Mouse (Mus musculus): ENCODE measurements around the gene Gzmg. TPM values are rescaled to one million over a fixed set of nuclear protein-coding genes. Genes with fewer than 3 reads are reported as not detected.
"Not testable (repeated sequence)": the region's sequence is repeated elsewhere in the genome, so short reads cannot be mapped to it uniquely, and the experiment has no call there.

Gene Gzmg
- polyA plus RNA-seq, 1 experiment: not detected

DNA sequence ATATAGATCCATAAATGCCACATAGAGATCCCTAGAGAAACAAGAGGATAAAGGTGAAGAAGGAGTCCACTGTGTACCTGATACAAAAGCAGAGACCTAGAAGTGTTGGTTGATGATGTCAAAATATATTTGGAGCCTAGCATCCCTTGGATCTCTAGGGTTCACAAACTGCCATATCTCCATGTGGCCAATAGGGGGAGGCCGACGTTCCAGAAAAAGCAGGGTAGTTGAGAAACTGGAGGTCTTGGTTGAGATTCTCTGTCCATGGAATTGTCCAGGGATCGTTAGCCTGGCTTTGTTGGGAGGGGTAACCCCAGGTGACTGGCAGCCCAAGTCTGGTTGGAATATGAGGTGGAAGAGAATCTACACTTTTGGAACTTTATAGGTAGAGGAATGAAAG lies 31.0 kb downstream of the Gzmg start:
- Histone ChIP-seq H3K27ac (ENCODE audit: control insufficient read depth, insufficient read depth, low read length) (no peak overlapping the region), H3K4me1 (replicated peaks; ENCODE audit: control insufficient read depth, insufficient read depth, low read length) (no peaks in the 10 kb centered on the region), H3K27me3 (ENCODE audit: control insufficient read depth, insufficient read depth, low read length) (no peaks in the 10 kb centered on the region), H3K4me3 (ENCODE audit: control insufficient read depth, insufficient read depth, low read length) (no peak overlapping the region), H3K36me3 (ENCODE audit: control insufficient read depth, insufficient read depth, low read length) (no peaks in the 10 kb centered on the region)
- peak; percentile 2 for DNase-seq
- TF ChIP-seq POLR2A (IDR thresholded peaks at IDR 0.05; ENCODE audit: control insufficient read depth, extremely low read depth, insufficient read depth, low read length, poor library complexity) (no peak), CTCF (IDR thresholded peaks at IDR 0.05; ENCODE audit: borderline replicate concordance, control insufficient read depth, extremely low read depth, insufficient read depth, low read length, poor library complexity) (no peak)
- 51% methylated on average over 3 of the region's 3 CpGs for WGBS

DNA sequence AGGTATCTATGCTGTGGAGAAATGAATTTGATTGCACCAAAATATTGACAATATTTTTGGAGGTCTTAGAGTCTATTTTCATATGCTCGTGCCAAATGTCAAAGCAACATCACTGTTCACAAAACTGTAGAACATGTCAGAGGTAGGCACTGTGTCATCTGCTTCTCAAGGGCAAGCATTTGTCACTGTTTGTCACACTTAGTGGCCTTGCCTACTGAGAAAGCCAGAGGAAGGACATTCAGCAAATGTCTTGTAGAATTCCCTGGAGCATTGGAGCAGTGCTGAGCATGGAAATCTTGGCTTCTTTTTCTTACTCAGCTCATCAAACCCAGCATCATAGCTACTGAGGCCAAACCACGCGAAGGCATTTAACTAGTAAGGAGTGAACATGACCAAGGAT lies 35.9 kb downstream of the Gzmg start:
- WGBS: 89% methylated on average over 3 of the region's 3 CpGs
- Histone ChIP-seq H3K27ac (ENCODE audit: control insufficient read depth, insufficient read depth, low read length) (no peak overlapping the region), H3K36me3 (ENCODE audit: control insufficient read depth, insufficient read depth, low read length) (no peaks in the 10 kb centered on the region), H3K4me1 (replicated peaks; ENCODE audit: control insufficient read depth, insufficient read depth, low read length) (no peaks in the 10 kb centered on the region), H3K4me3 (ENCODE audit: control insufficient read depth, insufficient read depth, low read length) (no peak overlapping the region), H3K27me3 (ENCODE audit: control insufficient read depth, insufficient read depth, low read length) (no peaks in the 10 kb centered on the region)
- DNase-seq: no peak
- no peak for TF ChIP-seq CTCF (IDR thresholded peaks at IDR 0.05; ENCODE audit: borderline replicate concordance, control insufficient read depth, extremely low read depth, insufficient read depth, low read length, poor library complexity)
- TF ChIP-seq POLR2A (IDR thresholded peaks at IDR 0.05; ENCODE audit: control insufficient read depth, extremely low read depth, insufficient read depth, low read length, poor library complexity): no peak

DNA sequence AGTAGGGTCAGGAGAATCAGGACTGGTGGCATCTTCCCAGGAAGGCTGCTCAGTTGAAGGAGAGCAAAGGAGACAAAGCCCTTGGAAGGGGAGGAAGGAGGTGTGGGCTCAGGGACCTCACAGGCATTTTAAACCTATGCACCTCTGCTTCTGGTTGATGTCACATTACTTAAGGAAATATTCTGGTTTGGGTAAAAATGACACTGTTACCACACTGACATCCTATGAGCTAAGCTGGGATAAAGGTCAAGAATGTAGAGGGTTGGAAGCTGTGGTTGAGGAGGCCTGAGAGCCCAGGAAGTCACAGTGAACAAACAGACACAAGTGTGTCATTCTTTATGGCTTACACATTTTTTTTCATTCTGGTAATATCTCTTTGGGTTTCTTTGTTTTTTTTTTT lies 38.9 kb downstream of the Gzmg start, which contains the start of gene Gzme:
Gene Gzme (minus strand): TSS at position 101 of the 400 bp plus-strand sequence.
- no peak within 1 kb of the TSS for H3K27ac ChIP-seq (ENCODE audit: control insufficient read depth, insufficient read depth, low read length)
- H3K4me1 ChIP-seq (replicated peaks; ENCODE audit: control insufficient read depth, insufficient read depth, low read length): no peaks in the 10 kb centered on the region
- H3K4me3 ChIP-seq (ENCODE audit: control insufficient read depth, insufficient read depth, low read length): no peak within 1 kb of the TSS
- H3K27me3 ChIP-seq (ENCODE audit: control insufficient read depth, insufficient read depth, low read length): no peaks in the 10 kb centered on the region
- TF ChIP-seq POLR2A (IDR thresholded peaks at IDR 0.05; ENCODE audit: control insufficient read depth, extremely low read depth, insufficient read depth, low read length, poor library complexity): no peak
- TF ChIP-seq CTCF (IDR thresholded peaks at IDR 0.05; ENCODE audit: borderline replicate concordance, control insufficient read depth, extremely low read depth, insufficient read depth, low read length, poor library complexity): no peak
- no peaks in the 10 kb centered on the region for H3K36me3 ChIP-seq (ENCODE audit: control insufficient read depth, insufficient read depth, low read length)
- no peak for DNase-seq

DNA sequence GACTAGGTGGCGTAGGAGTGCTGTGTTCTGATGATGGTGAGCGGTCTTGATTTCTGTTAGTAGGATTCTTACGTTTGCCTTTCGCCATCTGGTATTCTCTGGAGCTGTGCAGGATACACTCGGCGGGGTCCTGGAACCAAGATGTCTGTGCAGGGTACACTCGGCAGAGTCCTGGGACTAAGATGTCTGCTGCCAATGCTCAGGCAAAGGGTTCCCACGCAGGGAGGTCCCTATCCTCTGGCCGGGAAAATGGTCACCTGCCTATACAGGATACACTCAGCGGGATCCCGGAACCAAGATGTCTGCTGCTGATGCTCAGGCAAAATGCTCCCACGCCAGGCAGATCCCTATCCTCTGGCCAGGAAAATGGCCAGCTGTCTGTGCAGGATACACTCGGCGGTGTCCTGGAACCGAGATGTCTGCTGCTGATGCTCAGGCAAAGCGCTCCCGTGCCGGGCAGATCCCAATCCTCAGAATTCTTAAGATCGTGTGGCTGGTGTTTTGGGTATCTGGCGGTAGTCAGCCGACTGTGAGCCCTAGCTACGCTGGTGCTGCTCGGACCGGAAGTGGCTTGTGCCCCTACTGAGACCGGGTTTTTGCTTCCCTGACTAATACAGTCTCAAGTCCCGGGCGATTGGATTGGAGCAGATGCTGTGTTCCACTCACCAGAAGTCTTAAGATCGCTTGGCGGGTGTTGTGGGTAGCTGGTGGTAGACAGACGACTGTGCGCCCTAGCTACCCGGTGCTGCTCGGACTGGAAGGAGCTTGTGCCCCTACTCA lies 43.7 kb downstream of the Gzmg start:
- not testable (repeated sequence) for H3K27me3 ChIP-seq (ENCODE audit: control insufficient read depth, insufficient read depth, low read length); H3K4me1 ChIP-seq (replicated peaks; ENCODE audit: control insufficient read depth, insufficient read depth, low read length); DNase-seq; H3K27ac ChIP-seq (ENCODE audit: control insufficient read depth, insufficient read depth, low read length); H3K36me3 ChIP-seq (ENCODE audit: control insufficient read depth, insufficient read depth, low read length); H3K4me3 ChIP-seq (ENCODE audit: control insufficient read depth, insufficient read depth, low read length)
- 95% methylated on average over 33 of the region's 33 CpGs for whole genome bisulfite sequencing

Other genes with a start within 250 kb of the Gzmg start
- 1.7 and 2.0 TPM in 2 replicates for gene Cma1, start 214.9 kb downstream of the Gzmg start, polyA plus RNA-seq (2012; rRNA removed)
- 0.28 TPM in 1 of 2 replicates, not detected in the other for gene Cma2, start 208.6 kb downstream of the Gzmg start, polyA plus RNA-seq (2012; rRNA removed)
- 0.66 and 0.77 TPM in 2 replicates for gene Mcpt1, start 141.6 kb downstream of the Gzmg start, polyA plus RNA-seq (2012; rRNA removed)
- gene Mcpt9, start 129.1 kb downstream of the Gzmg start, polyA plus RNA-seq (2012; rRNA removed): not detected in 2 replicates
- 0.24 and 0.43 TPM in 2 replicates for gene Mcpt2, start 117.5 kb downstream of the Gzmg start, polyA plus RNA-seq (2012; rRNA removed)
- 1.9 and 2.9 TPM in 2 replicates for gene Mcpt4, start 97.3 kb downstream of the Gzmg start, polyA plus RNA-seq (2012; rRNA removed)
- gene Mcpt8, start 74.3 kb downstream of the Gzmg start, polyA plus RNA-seq (2012; rRNA removed): 0.20 TPM in 1 of 2 replicates, not detected in the other
- gene Ctsg, start 57.0 kb downstream of the Gzmg start, polyA plus RNA-seq (2012; rRNA removed): 0.09 and 0.74 TPM in 2 replicates
- not detected in 2 replicates for gene Gzme, start 39.0 kb downstream of the Gzmg start, polyA plus RNA-seq (2012; rRNA removed)
- not detected in 2 replicates for gene Gzmd, start 27.0 kb downstream of the Gzmg start, polyA plus RNA-seq (2012; rRNA removed)
- not detected in 2 replicates for gene Gzmn, start 15.0 kb upstream of the Gzmg start, polyA plus RNA-seq (2012; rRNA removed)
- gene Gzmf, start 51.8 kb upstream of the Gzmg start, polyA plus RNA-seq (2012; rRNA removed): 0.24 TPM in 1 of 2 replicates, not detected in the other
- 0.54 and 0.60 TPM in 2 replicates for gene Gzmc, start 75.1 kb upstream of the Gzmg start, polyA plus RNA-seq (2012; rRNA removed)
- 1.2 and 2.2 TPM in 2 replicates for gene Gzmb, start 102.7 kb upstream of the Gzmg start, polyA plus RNA-seq (2012; rRNA removed)
- 0.23 and 0.69 TPM in 2 replicates for gene Atp12a, start 205.5 kb upstream of the Gzmg start, polyA plus RNA-seq (2012; rRNA removed)
- gene Rnf17, start 243.0 kb upstream of the Gzmg start, polyA plus RNA-seq (2012; rRNA removed): 0.03 TPM in 1 of 2 replicates, not detected in the other